Mouse (Mus musculus): Measurements from ENCODE around the gene Frk.
"Not testable (repeated sequence)": the region's sequence is repeated elsewhere in the genome, so short reads cannot be mapped to it uniquely, and the experiment has no call there.

Frk gene

GRCm38 (mm10) chr10:34617216-34617615 lies 134.0 kb downstream of the Frk start:
- peak; percentile 14 for DNase-seq (ENCODE audit: low spot score)

DNA sequence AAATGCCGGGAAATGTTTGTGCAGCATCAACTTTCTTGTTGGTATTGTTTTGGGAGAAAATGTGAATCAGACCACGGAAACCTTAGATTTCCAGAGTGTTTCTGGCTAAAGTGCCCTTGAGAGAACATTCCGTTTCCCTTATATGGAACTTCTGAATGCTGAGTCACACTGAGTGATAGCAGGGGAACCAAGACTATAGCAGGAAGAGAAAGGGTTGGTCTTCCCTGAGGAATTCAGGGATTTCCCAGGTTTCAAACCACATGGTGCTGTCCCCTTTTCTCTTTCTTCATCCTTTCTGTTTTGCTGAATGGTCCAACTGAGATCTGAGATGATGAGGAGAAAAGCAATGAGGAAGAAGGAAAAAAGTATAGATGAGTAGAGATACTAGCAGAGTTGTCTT lies 135.3 kb downstream of the Frk start:
- no peak for DNase-seq (ENCODE audit: low spot score)

DNA sequence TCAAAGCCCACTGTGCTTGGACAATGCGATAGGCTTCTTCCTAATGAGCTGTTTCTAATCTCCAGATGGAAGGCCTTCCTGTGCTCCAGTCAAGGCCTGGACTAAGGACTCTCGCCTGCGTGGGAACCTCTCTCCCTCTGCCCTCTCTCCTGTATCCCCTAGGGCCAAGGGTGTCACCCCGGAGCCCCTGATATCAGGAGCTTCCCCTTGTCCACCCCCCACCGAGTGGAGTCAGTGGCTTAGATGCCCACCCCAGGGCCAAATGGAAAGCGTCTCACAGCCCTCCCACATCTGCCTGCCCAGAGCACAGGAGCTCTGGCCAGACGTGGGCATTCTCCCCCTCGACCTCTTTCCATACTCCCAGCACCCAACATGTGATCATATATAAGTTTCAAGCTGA lies 137.3 kb downstream of the Frk start:
- not testable (repeated sequence) for DNase-seq (ENCODE audit: low spot score)

DNA sequence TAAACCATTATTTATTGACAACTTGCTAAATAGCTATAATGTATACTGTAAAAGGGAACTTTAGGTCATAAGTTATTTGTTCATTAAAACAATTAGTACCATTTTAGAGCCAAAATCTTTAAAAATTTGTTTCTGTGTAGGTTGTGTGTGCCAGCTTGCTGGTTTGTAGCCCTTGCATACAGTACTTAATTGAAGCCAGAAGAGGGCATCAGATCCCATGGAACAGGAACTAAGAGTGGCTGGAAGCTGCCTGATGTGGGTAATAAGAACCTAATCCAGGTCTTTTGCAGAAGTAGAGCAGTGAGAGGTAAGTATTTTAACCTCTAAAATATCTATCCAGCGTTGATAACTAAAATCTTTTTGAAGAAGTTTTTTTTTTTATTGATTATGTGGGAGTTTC lies 155.0 kb downstream of the Frk start:
- no peak for DNase-seq (ENCODE audit: low spot score)
